Mouse (Mus musculus) MEL (cell line): ENCODE data around the gene Nadk2. TPM values are rescaled to one million over a fixed set of nuclear protein-coding genes. Genes with fewer than 3 reads are reported as not detected.

Experiments
- DNase-seq: peaks from one replicate; pipeline ENCODE4 v3.0.0; 2011; ENCODE audit warnings: low read depth, low spot score
- H3K27ac ChIP-seq: 2 replicates; pipeline ENCODE4 v1.5.1; 2012; ENCODE audit warnings: low read depth, mild to moderate bottlenecking, control low read depth, low read length, moderate library complexity; ENCODE audit not compliant: control insufficient read depth
- H3K27me3 ChIP-seq, 2 experiments: fragments of 150-350 bp in 1 of 2; sonication (generic) in 1 of 2; 2 replicates each; pipeline ENCODE4 v1.6.1; 2012; ENCODE audit warnings: low read length in 2 of 2, mild to moderate bottlenecking in 2 of 2, improper control_type of control experiment in 1 of 2, moderate library complexity in 1 of 2; ENCODE audit not compliant: insufficient read depth in 2 of 2, control insufficient read depth in 1 of 2
- H3K36me3 ChIP-seq, 2 experiments: 2 replicates each; pipeline ENCODE4 v1.6.1; 2012 to 2014; ENCODE audit warnings: low read length in 2 of 2, improper control_type of control experiment in 1 of 2, inconsistent platforms in 1 of 2, mild to moderate bottlenecking in 1 of 2; ENCODE audit not compliant: insufficient read depth in 2 of 2, control insufficient read depth in 1 of 2
- H3K4me1 ChIP-seq, 2 experiments: fragments of 150-350 bp in 1 of 2; sonication (generic) in 1 of 2; 2 replicates each; pipeline ENCODE4 v1.6.1; 2012; ENCODE audit warnings: low read length in 2 of 2, improper control_type of control experiment in 1 of 2, mild to moderate bottlenecking in 1 of 2; ENCODE audit not compliant: insufficient read depth in 2 of 2, control insufficient read depth in 1 of 2
- H3K4me3 ChIP-seq, 2 experiments: fragments of 150-350 bp in 1 of 2; sonication (generic) in 1 of 2; 2 replicates each; pipeline ENCODE4 v1.5.1; 2012; ENCODE audit warnings: low read depth in 2 of 2, low read length in 2 of 2, mild to moderate bottlenecking in 2 of 2, moderate library complexity in 2 of 2, control low read depth in 1 of 2, improper control_type of control experiment in 1 of 2; ENCODE audit not compliant: control insufficient read depth in 1 of 2, insufficient read depth in 1 of 2
- H3K79me2 ChIP-seq: 2 replicates; pipeline ENCODE4 v1.6.1; 2012; ENCODE audit warnings: mild to moderate bottlenecking, low read length, moderate library complexity; ENCODE audit not compliant: control insufficient read depth, poor library complexity, insufficient read depth
- H3K9ac ChIP-seq: 2 replicates; pipeline ENCODE4 v1.6.1; 2012; ENCODE audit warnings: low read depth, mild to moderate bottlenecking, control low read depth, low read length, moderate library complexity; ENCODE audit not compliant: control insufficient read depth, poor library complexity, severe bottlenecking
- H3K9me3 ChIP-seq: fragments of 150-350 bp; sonication (generic); replicated peaks from 2 replicates; pipeline ENCODE4 v1.6.1; 2012; ENCODE audit warnings: mild to moderate bottlenecking, low read length, improper control_type of control experiment, moderate library complexity; ENCODE audit not compliant: insufficient read depth
- BHLHE40 ChIP-seq: IDR thresholded peaks from 2 replicates; pipeline ENCODE4 v1.6.1; 2012; ENCODE audit warnings: low read depth, mild to moderate bottlenecking, inconsistent platforms, low read length, improper control_type of control experiment, borderline replicate concordance
- CTCF ChIP-seq, 3 experiments: IDR thresholded peaks in 2 of 3; conservative IDR thresholded peaks in 1 of 3; 2 replicates each; pipeline ENCODE4 v1.5.1; 2011 to 2012; ENCODE audit warnings: low read length in 3 of 3, low read depth in 2 of 3, mild to moderate bottlenecking in 2 of 3, improper control_type of control experiment in 1 of 3, inconsistent platforms in 1 of 3, mixed read lengths in 1 of 3, moderate library complexity in 1 of 3; ENCODE audit not compliant: control insufficient read depth in 1 of 3, insufficient read depth in 1 of 3, poor library complexity in 1 of 3, severe bottlenecking in 1 of 3
- E2F4 ChIP-seq: IDR thresholded peaks from 2 replicates; pipeline ENCODE4 v1.6.1; 2011; ENCODE audit warnings: low read depth, low read length, improper control_type of control experiment, borderline replicate concordance
- EP300 ChIP-seq, 2 experiments: IDR thresholded peaks; 2 replicates each; pipeline ENCODE4 v1.6.1; 2011; ENCODE audit warnings: improper control_type of control experiment in 2 of 2, low read length in 2 of 2, low read depth in 1 of 2, mild to moderate bottlenecking in 1 of 2
- ETS1 ChIP-seq: IDR thresholded peaks from 2 replicates; pipeline ENCODE4 v1.6.1; 2012; ENCODE audit warnings: low read depth, mild to moderate bottlenecking, inconsistent platforms, low read length, improper control_type of control experiment, moderate library complexity
- GABPA ChIP-seq: IDR thresholded peaks from 2 replicates; pipeline ENCODE4 v1.6.1; 2012; ENCODE audit warnings: low read depth, mild to moderate bottlenecking, inconsistent platforms, low read length, improper control_type of control experiment, moderate library complexity
- GATA1 ChIP-seq: IDR thresholded peaks from 2 replicates; pipeline ENCODE4 v1.6.1; 2011; ENCODE audit warnings: low read depth, low read length, improper control_type of control experiment
- HCFC1 ChIP-seq: IDR thresholded peaks from 2 replicates; pipeline ENCODE4 v1.6.1; 2012; ENCODE audit warnings: low read depth, mild to moderate bottlenecking, inconsistent platforms, low read length, improper control_type of control experiment, moderate library complexity
- MAX ChIP-seq: IDR thresholded peaks from 2 replicates; pipeline ENCODE4 v1.6.1; 2011; ENCODE audit warnings: low read length, improper control_type of control experiment
- MAZ ChIP-seq: IDR thresholded peaks from 2 replicates; pipeline ENCODE4 v1.6.1; 2012; ENCODE audit warnings: low read depth, mild to moderate bottlenecking, inconsistent platforms, low read length, improper control_type of control experiment
- MEF2A ChIP-seq: IDR thresholded peaks from 2 replicates; pipeline ENCODE4 v1.6.1; 2014; ENCODE audit warnings: low read depth, mild to moderate bottlenecking, inconsistent platforms, low read length, improper control_type of control experiment; ENCODE audit not compliant: poor library complexity, insufficient replicate concordance, severe bottlenecking; ENCODE audit errors: extremely low read depth
- MXI1 ChIP-seq: IDR thresholded peaks from 2 replicates; pipeline ENCODE4 v1.6.1; 2011; ENCODE audit warnings: mild to moderate bottlenecking, low read depth, low read length, improper control_type of control experiment
- MYC ChIP-seq: IDR thresholded peaks from 2 replicates; pipeline ENCODE4 v1.6.1; 2011; ENCODE audit warnings: low read depth, mild to moderate bottlenecking, low read length, improper control_type of control experiment, moderate library complexity
- NELFE ChIP-seq: IDR thresholded peaks from 2 replicates; pipeline ENCODE4 v1.6.1; 2011; ENCODE audit warnings: low read depth, low read length, improper control_type of control experiment
- POLR2A ChIP-seq, 2 experiments: IDR thresholded peaks; 2 replicates each; pipeline ENCODE4 v1.6.1; 2011 to 2012; ENCODE audit warnings: low read length in 2 of 2, mild to moderate bottlenecking in 2 of 2, control low read depth in 1 of 2, improper control_type of control experiment in 1 of 2, low read depth in 1 of 2, moderate library complexity in 1 of 2; ENCODE audit not compliant: control insufficient read depth in 1 of 2, insufficient read depth in 1 of 2, poor library complexity in 1 of 2
- POLR2AphosphoS2 ChIP-seq: IDR thresholded peaks from 2 replicates; pipeline ENCODE4 v1.6.1; 2011; ENCODE audit warnings: low read length, improper control_type of control experiment
- POLR2AphosphoS5 ChIP-seq: IDR thresholded peaks from 2 replicates; pipeline ENCODE4 v1.6.1; 2012; ENCODE audit warnings: low read depth, borderline replicate concordance, mild to moderate bottlenecking, inconsistent platforms, low read length, moderate library complexity, mixed read lengths
- RAD21 ChIP-seq: IDR thresholded peaks from 2 replicates; pipeline ENCODE4 v1.6.1; 2011; ENCODE audit warnings: mild to moderate bottlenecking, low read depth, low read length, improper control_type of control experiment
- RCOR1 ChIP-seq: IDR thresholded peaks from 2 replicates; pipeline ENCODE4 v1.6.1; 2012; ENCODE audit warnings: low read depth, mild to moderate bottlenecking, inconsistent platforms, low read length, improper control_type of control experiment
- SIN3A ChIP-seq: IDR thresholded peaks from 2 replicates; pipeline ENCODE4 v1.6.1; 2012; ENCODE audit warnings: low read length, improper control_type of control experiment, inconsistent platforms
- TAL1 ChIP-seq: IDR thresholded peaks from 2 replicates; pipeline ENCODE4 v1.6.1; 2012; ENCODE audit warnings: mild to moderate bottlenecking, inconsistent platforms, low read length, moderate library complexity, mixed read lengths
- TBP ChIP-seq: IDR thresholded peaks from 2 replicates; pipeline ENCODE4 v1.8.0; 2011; ENCODE audit warnings: low read depth, low read length, improper control_type of control experiment
- UBTF ChIP-seq: IDR thresholded peaks from 2 replicates; pipeline ENCODE4 v1.6.1; 2012; ENCODE audit warnings: low read depth, mild to moderate bottlenecking, inconsistent platforms, low read length, improper control_type of control experiment, moderate library complexity, borderline replicate concordance; ENCODE audit not compliant: insufficient read depth
- USF1 ChIP-seq: IDR thresholded peaks from 2 replicates; pipeline ENCODE4 v1.6.1; 2014; ENCODE audit warnings: low read depth, mild to moderate bottlenecking, inconsistent platforms, low read length, improper control_type of control experiment, moderate library complexity
- USF2 ChIP-seq, 2 experiments: IDR thresholded peaks; 2 replicates each; pipeline ENCODE4 v1.6.1; 2011 to 2012; ENCODE audit warnings: improper control_type of control experiment in 2 of 2, low read length in 2 of 2, borderline replicate concordance in 1 of 2, inconsistent platforms in 1 of 2, low read depth in 1 of 2, mild to moderate bottlenecking in 1 of 2; ENCODE audit not compliant: insufficient read depth in 1 of 2
- polyA plus RNA-seq, 2 experiments: library from polyadenylated mRNA; stranded (reverse) in 1 of 2; unstranded in 1 of 2; fragments of >175 nt in 1 of 2; fragments of >200 nt in 1 of 2; gene quantifications; 2 replicates each; pipeline versions ENCODE4 v1.2.1 to v1.2.4; 2012; ENCODE audit warnings: low replicate concordance in 2 of 2, low read depth in 1 of 2; ENCODE audit not compliant: insufficient read length in 2 of 2, insufficient read depth in 1 of 2, missing spikeins in 1 of 2
- total RNA-seq: library from RNA; depleted of rRNA; stranded (reverse); fragments of 300-350 nt; gene quantifications from 2 replicates; pipeline ENCODE4 v1.2.3, GENCODE M21; 2012

The Nadk2 gene
- total and polyA plus RNA-seq, 3 experiments: 168 to 659 (median 361) TPM

DNA sequence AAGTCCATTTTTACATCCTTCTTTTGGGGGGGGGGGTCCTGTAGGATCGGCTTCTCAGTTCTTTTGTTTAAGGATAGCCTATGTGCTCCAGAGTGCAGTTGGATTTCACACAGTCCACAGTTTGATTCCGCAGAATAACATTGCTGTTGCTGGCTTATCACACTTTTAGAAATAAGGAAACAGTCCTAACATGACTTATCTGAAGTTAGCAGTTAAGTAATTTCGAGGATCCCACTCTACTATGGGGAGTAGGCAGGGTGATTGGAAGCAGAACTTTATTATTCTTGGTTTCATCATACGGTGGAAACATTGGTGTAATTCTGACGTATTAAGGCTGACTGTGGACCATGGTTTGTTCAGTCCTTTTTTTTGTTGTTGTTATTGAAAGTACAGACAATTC is 19.6 kb downstream of the Nadk2 start (continued):
- no peak for TF ChIP-seq POLR2A (IDR thresholded peaks at IDR 0.05; ENCODE audit: control insufficient read depth in 1 of 2, insufficient read depth in 1 of 2, low read depth in 1 of 2, low read length in 2 of 2, poor library complexity in 1 of 2)
- peak; percentile 48; the same call in 1 of the 2 replicates for TF ChIP-seq POLR2AphosphoS2

GRCm38 (mm10) chr15:9093598-9094365 is 22.7 kb downstream of the Nadk2 start:
- peaks cover 16 to 27% of the 10 kb centered on the region in 2 experiments for H3K4me1 ChIP-seq
- H3K9ac ChIP-seq: no peak overlapping the region

DNA sequence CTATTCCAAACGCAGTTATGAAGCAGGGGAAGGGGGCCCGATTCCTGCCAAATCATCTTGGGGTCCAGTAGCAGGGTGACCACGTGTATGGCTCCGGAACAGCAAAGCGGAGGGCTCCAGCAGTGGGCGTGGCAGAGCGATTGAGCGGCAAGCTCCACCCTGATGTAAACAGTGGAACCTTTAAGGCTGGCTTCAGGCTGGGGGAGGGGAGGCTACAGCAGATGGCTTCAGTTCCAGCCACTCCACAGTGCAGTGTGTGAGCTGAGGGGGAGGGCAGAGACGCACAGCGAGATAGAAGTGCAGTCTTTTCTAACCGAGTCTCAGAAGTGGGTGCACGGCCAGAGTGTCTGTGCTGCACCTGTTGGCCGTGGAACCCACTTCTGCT is 23.3 kb downstream of the Nadk2 start:
- Histone ChIP-seq H3K27me3 (no peaks in the 10 kb centered on the region), H3K4me1 (peaks cover 14 to 22% of the 10 kb centered on the region in 2 experiments), H3K27ac (no peak overlapping the region), H3K9me3 (no peaks in the 10 kb centered on the region), H3K9ac (no peak overlapping the region), H3K4me3 (no peak overlapping the region), H3K79me2 (no peaks in the 10 kb centered on the region; the same call in 1 of the 2 replicates), H3K36me3 (peaks cover 23 to 73% of the 10 kb centered on the region in 2 experiments)
- TF ChIP-seq HCFC1 (no peak), RCOR1 (no peak), CTCF (IDR thresholded peaks at IDR 0.05 in 2 of 3, conservative IDR thresholded peaks at IDR 0.05 in 1 of 3; ENCODE audit: control insufficient read depth in 1 of 3, insufficient read depth in 1 of 3, low read depth in 2 of 3, low read length in 3 of 3, poor library complexity in 1 of 3, severe bottlenecking in 1 of 3) (no peak), MEF2A (no peak), BHLHE40 (no peak), GABPA (no peak), RAD21 (no peak), SIN3A (no peak), ETS1 (no peak), GATA1 (no peak), MYC (no peak), E2F4 (no peak), USF1 (no peak), MXI1 (no peak), MAX (no peak), MAZ (no peak), POLR2AphosphoS2 (no peak), TBP (no peak)
- DNase-seq: no peak

More at GRCm38 (mm10) chr15:9093598-9094365, 22.7 kb downstream of the Nadk2 start:
- Histone ChIP-seq H3K79me2 (no peaks in the 10 kb centered on the region; the same call in 1 of the 2 replicates), H3K4me3 (no peak overlapping the region), H3K9me3 (no peaks in the 10 kb centered on the region), H3K27ac (no peak overlapping the region), H3K36me3 (peaks cover 27 to 73% of the 10 kb centered on the region in 2 experiments), H3K27me3 (no peaks in the 10 kb centered on the region)
- TF ChIP-seq SIN3A (no peak), USF2 (IDR thresholded peaks at IDR 0.05; ENCODE audit: borderline replicate concordance in 1 of 2, insufficient read depth in 1 of 2, low read depth in 1 of 2, low read length in 2 of 2) (no peak), TAL1 (no peak), TBP (no peak), UBTF (no peak), POLR2AphosphoS5 (no peak), POLR2AphosphoS2 (no peak), MAX (no peak), EP300 (IDR thresholded peaks at IDR 0.05; ENCODE audit: low read depth in 1 of 2, low read length in 2 of 2) (no peak), NELFE (no peak), MYC (no peak), ETS1 (no peak), RCOR1 (no peak)
- DNase-seq: no peak
